Mouse (Mus musculus): ENCODE measurements at regions not wholly inside any gene's neighbourhood (a gene's known extent, or its start where the extent isn't known, plus 50 kb on each side); places are given as distances from the start of the nearest gene placed in this dataset.

DNA sequence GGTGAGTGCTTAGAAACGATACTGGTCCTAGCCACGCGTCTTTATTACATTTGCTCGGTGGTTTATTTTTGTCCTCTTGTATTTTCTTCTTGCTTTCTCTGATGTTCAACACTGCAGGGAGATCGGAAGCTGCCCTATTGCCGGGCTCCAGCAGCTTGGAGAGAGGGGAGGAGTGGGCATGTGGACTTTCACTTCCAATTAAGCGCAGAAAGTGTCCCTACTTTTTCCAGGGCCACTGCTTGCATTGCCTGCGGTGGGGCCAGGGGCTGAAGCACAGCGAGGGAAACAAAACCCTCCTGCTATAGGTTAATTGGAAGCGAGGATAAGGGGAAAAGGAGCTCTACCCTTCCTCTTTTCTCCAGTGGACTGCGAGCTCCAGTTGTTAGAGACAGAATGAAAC is 114.4 kb upstream of the Cdh6 start:
- no peak for DNase-seq

DNA sequence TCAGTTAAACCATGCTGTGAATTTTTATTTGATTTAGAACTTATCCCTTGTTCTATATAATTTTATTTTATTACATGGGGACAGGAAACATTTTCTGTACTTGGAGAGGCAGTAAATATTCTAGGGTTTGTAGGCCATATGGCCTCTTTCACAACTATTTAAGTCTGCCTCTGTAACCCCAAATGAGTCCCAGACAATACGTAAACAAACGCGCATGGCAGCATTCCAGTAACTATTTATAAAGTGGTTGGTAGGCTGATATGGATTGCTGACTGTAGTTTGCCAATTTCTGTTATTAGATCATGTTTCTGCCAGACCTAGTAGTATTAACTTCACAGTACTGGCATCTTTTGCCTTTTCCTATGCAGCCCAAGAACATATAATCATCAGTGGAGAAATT is 111.9 kb upstream of the Cdh6 start:
- DNase-seq, result peak; percentile 57

DNA sequence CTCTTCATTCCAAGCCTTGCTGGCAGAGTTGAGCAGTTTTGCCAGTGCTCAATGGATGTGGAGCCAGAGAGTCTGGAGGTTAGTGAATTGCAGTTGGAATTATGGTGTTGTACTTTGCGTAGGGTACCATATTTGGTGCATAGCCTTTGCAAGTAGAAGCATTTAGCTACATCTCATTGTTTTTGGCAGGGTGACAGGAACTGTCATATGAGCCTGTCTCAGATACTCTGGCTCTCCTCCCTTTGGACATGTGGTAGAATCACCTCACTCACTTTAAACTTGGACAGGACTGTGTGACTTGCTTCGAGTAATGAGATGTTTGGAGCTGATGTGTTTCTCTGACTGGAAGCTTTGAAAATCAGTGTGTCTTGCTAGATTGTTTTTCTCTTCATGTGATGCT is 110.7 kb upstream of the Cdh6 start:
- DNase-seq, result peak; percentile 27

DNA sequence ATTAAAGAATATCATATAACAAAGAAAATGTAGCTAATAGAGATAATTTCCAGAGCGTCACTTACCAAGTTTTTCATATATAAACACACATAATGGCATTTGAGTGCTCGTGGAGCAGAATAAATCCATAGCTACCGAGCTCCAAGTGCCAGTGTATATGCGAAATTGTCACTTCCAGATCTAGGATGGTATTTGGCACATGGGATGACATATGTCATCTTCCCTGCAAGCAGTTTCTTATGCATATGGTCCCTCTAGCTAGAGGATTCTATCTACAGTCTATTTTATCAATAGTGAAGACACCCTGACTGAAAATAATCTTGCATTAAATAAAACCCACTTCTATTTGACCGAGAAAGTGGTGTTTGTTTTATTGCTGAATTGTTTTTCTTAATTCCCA is 109.6 kb upstream of the Cdh6 start:
- DNase-seq, result no peak

DNA sequence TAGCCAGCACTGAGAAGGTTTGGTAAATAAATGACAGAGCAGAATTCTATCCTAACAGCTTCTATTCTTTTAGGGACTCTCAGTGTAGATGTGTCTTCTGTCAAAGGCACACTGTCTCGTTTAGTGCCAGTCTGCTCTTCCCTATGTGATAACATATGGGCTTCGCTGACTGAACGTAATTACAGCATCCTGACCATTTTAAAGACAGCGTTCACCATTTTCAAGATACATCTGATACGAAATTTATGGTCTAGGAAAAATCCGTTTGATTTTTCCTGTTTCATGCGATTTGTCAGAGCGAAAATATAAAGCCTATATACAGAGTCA is 103.4 kb upstream of the Cdh6 start:
- no peak for DNase-seq

DNA sequence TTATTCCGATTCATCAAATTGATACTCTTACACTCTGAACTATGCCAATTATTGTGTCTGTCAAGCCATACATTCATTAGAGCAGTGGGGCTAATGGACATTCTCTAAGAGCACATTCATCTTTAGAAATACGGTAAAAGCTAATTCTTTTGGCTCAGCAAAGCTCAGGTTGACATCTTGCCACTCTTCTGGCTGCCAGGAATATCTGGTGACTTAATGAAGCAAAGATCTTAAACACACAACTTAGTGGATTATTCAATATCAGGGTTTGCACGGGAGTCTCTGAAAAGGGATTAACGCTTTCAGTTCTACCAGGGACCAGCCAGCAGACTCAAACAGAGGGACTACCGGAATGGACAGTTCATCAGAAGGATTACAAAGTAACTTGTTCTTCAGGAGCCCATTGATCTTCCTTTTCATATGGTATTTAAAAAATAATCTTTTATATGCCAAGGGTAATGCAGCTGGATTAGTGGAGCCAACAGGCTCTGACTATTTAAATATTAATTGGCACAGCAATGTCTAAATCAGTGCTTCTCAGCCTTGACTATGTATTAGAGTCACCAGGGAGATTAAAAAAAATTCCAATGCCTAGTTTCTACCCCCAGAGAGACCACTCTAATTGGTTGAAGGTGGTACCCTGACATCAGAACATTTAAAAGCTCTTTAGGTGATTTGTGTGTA is 102.9 kb upstream of the Cdh6 start:
- DNase-seq, result no peak

DNA sequence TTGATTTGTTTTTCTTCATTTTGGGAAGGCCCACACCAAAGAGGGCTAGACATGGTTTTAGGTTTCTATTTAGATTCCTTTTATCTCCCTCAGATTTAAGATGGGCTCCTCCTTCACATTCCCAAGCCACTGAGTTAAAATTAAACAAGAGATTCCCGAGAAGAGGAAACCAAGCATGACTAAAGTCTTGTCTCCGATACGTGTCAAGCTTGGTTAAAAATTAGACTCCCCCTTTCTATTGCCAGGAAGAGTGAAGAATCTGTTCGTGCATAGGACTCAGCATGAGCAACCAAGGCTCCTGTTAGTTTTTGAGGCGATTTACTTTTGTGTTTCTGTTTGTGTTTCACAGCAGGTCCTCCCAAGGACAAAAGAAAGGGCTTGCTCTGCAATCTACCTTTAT is 101.9 kb upstream of the Cdh6 start:
- no peak for DNase-seq

DNA sequence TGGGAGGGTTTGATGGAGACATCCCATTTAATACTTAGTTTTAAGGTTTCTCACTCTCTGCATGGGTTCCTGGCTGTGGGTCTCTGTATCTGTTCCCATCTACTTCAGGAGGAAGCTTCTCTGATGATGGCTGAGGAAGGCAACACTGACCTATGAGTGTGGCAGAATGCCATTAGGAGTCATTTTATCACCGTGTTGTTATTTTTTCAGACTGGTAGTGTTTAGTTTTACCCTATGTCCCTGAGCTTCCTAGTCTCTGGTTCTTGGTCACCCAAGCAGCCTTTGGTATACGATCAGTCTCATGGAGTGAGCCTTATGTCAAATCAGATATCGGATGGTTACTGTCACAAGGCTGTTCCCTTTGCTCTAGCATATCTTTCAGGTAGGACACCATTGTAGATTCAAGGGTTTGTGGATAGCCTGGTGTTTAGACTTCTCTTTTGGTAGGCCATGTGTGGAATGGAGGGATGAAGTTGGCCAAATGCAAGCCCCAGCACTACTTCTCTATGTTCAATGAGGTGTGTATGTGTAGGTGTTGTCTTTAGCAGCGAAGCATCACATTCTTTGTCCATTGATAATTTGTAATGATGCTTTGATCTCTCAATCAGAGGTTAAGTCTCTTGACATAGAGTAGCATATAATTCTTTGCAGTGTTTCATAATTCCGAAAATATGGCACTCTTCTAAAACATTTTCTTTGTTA is 101.0 kb upstream of the Cdh6 start:
- no peak for DNase-seq

DNA sequence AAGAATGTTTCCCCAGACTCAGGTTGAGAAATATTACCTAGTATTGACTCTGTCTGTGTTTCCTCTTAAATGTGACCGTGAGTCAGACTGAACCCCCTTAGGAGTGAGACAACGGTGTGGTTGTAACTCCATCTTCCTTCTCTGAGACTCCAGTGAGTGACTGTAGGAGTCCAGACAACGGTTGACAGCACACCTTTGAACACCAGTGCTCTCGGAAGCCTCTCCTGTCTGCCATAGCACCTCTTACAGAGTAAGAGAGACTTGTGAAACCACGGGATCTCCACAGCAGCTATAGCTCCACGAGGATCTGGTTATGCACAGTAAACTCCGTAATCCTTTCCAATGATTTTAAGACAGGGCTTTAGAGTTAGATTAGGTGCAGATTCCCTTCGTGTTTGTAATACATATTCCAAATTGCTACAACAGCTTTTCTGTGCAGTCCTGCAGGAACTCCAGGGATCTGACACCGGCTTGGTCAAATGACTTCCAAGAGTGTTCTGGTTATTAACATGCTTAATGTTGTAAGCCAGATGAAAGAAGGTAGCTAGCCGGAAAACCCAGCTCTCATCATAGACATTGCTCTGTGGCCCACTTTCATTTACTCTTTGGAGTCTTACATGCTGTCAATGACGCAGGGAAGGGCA is 72.7 kb upstream of the Cdh6 start:
- no peak for DNase-seq

DNA sequence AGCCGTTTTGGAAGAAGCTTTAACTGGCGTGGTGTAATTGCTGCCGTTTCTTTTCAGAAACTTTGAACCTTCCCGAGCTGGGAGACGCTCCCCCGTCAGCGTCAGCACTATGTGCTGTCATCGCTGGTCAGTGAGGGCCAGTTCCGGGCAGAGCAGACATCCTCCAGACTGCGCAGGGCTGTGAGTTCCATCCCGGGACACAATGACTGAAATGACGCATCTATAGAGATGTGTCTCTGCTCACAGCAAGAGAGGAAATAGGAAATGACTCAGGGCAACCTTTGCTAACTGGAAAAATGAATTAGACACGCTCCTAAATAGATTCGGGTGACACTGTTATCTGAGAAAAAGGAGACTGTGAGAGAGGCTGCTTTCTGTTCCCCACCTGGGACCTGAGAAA is 70.8 kb upstream of the Cdh6 start:
- DNase-seq, result peak; percentile 19

DNA sequence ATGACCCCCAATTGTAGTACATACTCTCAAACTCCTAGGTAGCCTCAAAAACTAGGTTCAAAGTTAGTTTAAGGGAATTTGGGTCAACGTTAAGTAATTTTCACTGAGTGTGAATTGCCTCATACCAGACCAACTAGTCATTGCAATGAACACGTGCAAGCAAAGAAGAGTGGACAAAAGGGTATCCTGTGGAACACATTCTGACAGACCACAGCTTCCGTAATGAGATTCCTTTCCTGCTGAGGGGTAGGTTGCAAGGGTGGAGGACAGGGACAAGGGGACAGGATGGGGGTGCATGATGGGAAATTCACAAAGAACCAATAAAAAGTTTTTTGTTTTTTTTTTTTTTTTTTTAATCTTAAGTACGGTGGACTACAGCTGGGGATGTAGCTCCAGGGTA is 70.1 kb upstream of the Cdh6 start:
- DNase-seq, result no peak

DNA sequence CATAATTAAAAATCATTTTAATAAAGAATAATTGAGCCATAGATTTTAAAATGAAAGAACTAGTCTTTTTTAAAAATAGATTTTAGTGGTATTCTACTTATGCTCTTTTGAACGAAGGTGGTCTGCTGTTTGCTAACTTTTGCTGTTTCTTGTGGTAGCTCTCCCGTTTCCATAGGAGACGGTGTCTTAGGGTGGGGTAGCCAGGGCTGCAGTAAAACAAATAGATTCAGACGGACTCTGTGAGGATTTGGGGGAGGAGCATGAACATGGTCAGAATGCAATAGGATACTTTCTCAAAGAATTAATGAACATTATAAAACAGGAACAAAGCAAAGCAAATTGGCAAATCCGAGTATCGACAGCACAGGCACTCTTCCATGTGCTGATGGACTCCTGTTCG is 67.5 kb upstream of the Cdh6 start:
- no peak for DNase-seq

DNA sequence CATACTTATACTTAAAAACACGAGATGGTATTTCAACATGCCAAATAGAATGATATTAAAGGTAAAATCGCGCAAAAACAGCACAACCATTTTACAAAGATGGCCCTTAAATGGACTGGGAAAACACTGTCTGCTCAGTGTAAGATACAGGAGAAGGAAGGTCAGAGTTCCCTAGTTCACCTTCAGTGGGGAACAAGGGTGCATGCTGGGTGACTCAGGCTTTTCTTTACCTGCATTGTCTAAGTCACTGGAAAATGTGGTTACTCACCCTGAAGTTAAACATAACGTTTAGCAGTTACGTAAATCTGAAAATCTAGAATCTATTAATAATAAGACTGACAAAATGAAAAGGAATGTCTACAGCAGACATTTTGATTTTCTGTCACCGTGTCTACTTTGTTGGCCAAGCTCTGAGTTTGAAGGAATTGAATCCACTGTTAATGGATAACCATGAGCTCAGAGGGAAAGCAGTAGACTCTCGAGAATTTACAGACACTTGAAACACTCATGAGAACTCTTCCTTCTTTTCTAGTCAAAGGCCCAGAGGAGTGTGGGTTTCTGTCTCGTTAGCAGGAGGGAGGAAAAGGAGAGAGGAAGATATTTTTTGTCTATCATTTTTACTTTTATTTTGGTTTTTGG is 63.5 kb upstream of the Cdh6 start:
- DNase-seq, result no peak

DNA sequence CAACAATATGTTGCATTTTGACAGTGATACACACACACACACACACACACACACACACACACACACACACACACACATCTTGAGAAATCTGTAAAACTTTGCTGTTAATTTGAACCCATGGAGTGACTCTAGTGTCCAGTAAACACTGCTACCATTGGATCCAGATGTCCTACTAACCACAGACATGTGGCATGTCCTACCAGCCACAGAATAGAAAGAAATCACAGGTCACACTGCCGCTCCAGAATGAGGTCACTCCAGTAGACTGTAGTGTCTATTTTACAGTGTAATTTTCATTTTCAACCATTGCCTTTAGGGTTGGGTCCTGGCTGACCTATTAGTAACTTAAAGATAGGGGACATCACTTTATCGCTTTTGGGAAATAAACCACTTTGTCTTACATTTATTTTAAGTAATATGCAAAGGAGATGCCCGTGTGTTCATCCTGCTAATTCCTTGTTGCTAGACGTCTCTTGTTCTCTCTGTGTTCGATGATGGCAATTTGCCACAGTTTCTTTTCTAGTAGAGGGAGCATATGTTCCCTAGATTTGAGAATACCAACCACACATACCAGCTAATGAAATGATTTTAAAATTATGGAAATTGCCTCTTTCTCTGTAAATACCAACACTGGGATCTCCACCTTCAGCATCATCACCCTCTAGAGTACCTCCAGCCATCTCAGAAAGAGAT is 59.2 kb upstream of the Cdh6 start:
- no peak for DNase-seq

DNA sequence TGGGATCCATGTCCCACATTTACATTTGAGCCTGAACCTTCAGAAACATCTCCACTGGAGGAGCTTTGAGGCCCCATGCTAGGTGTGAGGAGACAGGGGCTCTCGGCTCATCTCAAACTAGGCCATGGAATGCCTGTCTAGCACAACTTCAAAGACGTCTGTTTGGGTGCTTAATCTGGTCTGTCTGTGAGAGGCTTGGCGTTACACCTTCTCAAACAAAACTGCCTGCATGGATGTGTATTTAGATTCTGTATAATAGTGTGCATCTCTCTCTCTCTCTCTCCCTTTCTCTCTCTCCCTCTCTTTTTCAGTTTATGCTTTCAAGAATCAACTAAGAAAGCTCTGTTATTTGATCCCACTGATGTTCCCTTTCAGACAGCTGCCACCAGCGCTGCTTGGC is 58.1 kb upstream of the Cdh6 start:
- DNase-seq, result no peak

DNA sequence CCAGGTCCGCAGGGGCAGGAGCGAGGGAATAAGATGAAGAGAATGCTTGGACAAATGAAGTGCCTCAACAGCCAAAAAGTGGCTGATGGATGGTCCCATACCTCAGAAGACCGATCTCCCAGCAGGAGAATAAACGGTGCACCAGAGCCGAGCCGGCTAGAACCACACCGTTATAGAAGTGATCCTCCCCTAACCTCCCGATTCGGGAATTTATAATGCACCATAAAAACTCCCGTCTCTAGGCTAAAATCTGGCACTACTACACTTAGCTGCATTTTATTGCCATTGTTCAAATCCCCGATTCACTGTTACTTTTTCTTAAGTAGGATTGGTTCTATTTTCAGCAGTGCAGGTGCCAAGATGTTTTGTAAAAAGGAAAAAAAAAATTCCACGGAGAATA is 54.6 kb upstream of the Cdh6 start:
- DNase-seq, result no peak

Data from heart, postnatal 4 days (tissue).